Mouse (Mus musculus): Measurements from ENCODE around the gene Rtn1. TPM values are rescaled to one million over a fixed set of nuclear protein-coding genes. Genes with fewer than 3 reads are reported as not detected.

Gene Rtn1
- polyA plus RNA-seq, 1 experiment: not detected

GRCm38 (mm10) chr12:72235621-72236351, 173.1 kb downstream of the Rtn1 start:
- TF ChIP-seq CTCF (IDR thresholded peaks at IDR 0.05; ENCODE audit: insufficient read depth, low read depth, low read length): no peak
- no peak for TF ChIP-seq POLR2A (IDR thresholded peaks at IDR 0.05; ENCODE audit: insufficient read depth, low read depth, low read length)
- Histone ChIP-seq H3K4me1 (ENCODE audit: control insufficient read depth, insufficient read depth, low read length) (peaks cover 9% of the 10 kb centered on the region; the same call in 1 of the 2 replicates), H3K27ac (ENCODE audit: insufficient read depth, low read depth, low read length) (peak overlapping the region; percentile 58), H3K4me3 (ENCODE audit: insufficient read depth, low read depth, low read length) (peak overlapping the region; percentile 75)
- 13% methylated on average over 12 of the region's 12 CpGs for WGBS

- TF ChIP-seq CTCF (IDR thresholded peaks at IDR 0.05; ENCODE audit: insufficient read depth, low read depth, low read length): no peak
- TF ChIP-seq POLR2A (IDR thresholded peaks at IDR 0.05; ENCODE audit: insufficient read depth, low read depth, low read length): no peak
- Histone ChIP-seq H3K4me3 (ENCODE audit: insufficient read depth, low read depth, low read length) (peak overlapping the region; percentile 42), H3K27ac (ENCODE audit: insufficient read depth, low read depth, low read length) (no peak overlapping the region), H3K4me1 (ENCODE audit: control insufficient read depth, insufficient read depth, low read length) (peaks cover 12% of the 10 kb centered on the region; the same call in 1 of the 2 replicates)
- WGBS: 22% methylated on average over 9 of the region's 9 CpGs
These were observed 173.9 kb downstream of the Rtn1 start for GRCm38 (mm10) chr12:72234966-72235365.

GRCm38 (mm10) chr12:72234151-72234550, 174.7 kb downstream of the Rtn1 start:
- Histone ChIP-seq H3K27ac (ENCODE audit: insufficient read depth, low read depth, low read length) (no peak overlapping the region), H3K4me1 (ENCODE audit: control insufficient read depth, insufficient read depth, low read length) (peaks cover 12% of the 10 kb centered on the region; the same call in 1 of the 2 replicates), H3K4me3 (ENCODE audit: insufficient read depth, low read depth, low read length) (no peak overlapping the region)
- TF ChIP-seq CTCF (IDR thresholded peaks at IDR 0.05; ENCODE audit: insufficient read depth, low read depth, low read length) (no peak), POLR2A (IDR thresholded peaks at IDR 0.05; ENCODE audit: insufficient read depth, low read depth, low read length) (no peak)
- 65% methylated on average over 3 of the region's 3 CpGs for WGBS

- Histone ChIP-seq H3K27ac (ENCODE audit: insufficient read depth, low read depth, low read length) (no peak overlapping the region), H3K4me1 (ENCODE audit: control insufficient read depth, insufficient read depth, low read length) (peaks cover 10% of the 10 kb centered on the region; the same call in 1 of the 2 replicates), H3K4me3 (ENCODE audit: insufficient read depth, low read depth, low read length) (no peak overlapping the region)
- TF ChIP-seq CTCF (IDR thresholded peaks at IDR 0.05; ENCODE audit: insufficient read depth, low read depth, low read length): no peak
- no peak for TF ChIP-seq POLR2A (IDR thresholded peaks at IDR 0.05; ENCODE audit: insufficient read depth, low read depth, low read length)
- 80% methylated on average over 19 of the region's 19 CpGs for WGBS
These were observed 175.7 kb downstream of the Rtn1 start for GRCm38 (mm10) chr12:72232826-72233790.

GRCm38 (mm10) chr12:72232176-72232575, 176.7 kb downstream of the Rtn1 start:
- TF ChIP-seq POLR2A (IDR thresholded peaks at IDR 0.05; ENCODE audit: insufficient read depth, low read depth, low read length): no peak
- TF ChIP-seq CTCF (IDR thresholded peaks at IDR 0.05; ENCODE audit: insufficient read depth, low read depth, low read length): no peak
- no peak overlapping the region for H3K27ac ChIP-seq (ENCODE audit: insufficient read depth, low read depth, low read length)
- WGBS: 76% methylated on average over 3 of the region's 3 CpGs
- H3K4me1 ChIP-seq (ENCODE audit: control insufficient read depth, insufficient read depth, low read length): peaks cover 13% of the 10 kb centered on the region; the same call in 1 of the 2 replicates
- no peak overlapping the region for H3K4me3 ChIP-seq (ENCODE audit: insufficient read depth, low read depth, low read length)

GRCm38 (mm10) chr12:72229451-72230196, 179.2 kb downstream of the Rtn1 start:
- H3K4me1 ChIP-seq (ENCODE audit: control insufficient read depth, insufficient read depth, low read length): peaks cover 15% of the 10 kb centered on the region; the same call in 1 of the 2 replicates
- H3K27ac ChIP-seq (ENCODE audit: insufficient read depth, low read depth, low read length): no peak overlapping the region
- 47% methylated on average over 8 of the region's 8 CpGs for WGBS

GRCm38 (mm10) chr12:72227731-72228130, 181.1 kb downstream of the Rtn1 start:
- no peak overlapping the region for H3K27ac ChIP-seq (ENCODE audit: insufficient read depth, low read depth, low read length)
- WGBS: 82% methylated on average over 6 of the region's 6 CpGs
- H3K4me3 ChIP-seq (ENCODE audit: insufficient read depth, low read depth, low read length): no peak overlapping the region
- H3K4me1 ChIP-seq (ENCODE audit: control insufficient read depth, insufficient read depth, low read length): peaks cover 11% of the 10 kb centered on the region; the same call in 1 of the 2 replicates
- TF ChIP-seq CTCF (IDR thresholded peaks at IDR 0.05; ENCODE audit: insufficient read depth, low read depth, low read length): no peak
- no peak for TF ChIP-seq POLR2A (IDR thresholded peaks at IDR 0.05; ENCODE audit: insufficient read depth, low read depth, low read length)

More at GRCm38 (mm10) chr12:72229451-72230196, 179.2 kb downstream of the Rtn1 start:
- TF ChIP-seq CTCF (IDR thresholded peaks at IDR 0.05; ENCODE audit: insufficient read depth, low read depth, low read length) (no peak), POLR2A (IDR thresholded peaks at IDR 0.05; ENCODE audit: insufficient read depth, low read depth, low read length) (no peak)
- no peak overlapping the region for H3K4me3 ChIP-seq (ENCODE audit: insufficient read depth, low read depth, low read length)

- Histone ChIP-seq H3K4me1 (ENCODE audit: control insufficient read depth, insufficient read depth, low read length) (peaks cover 5% of the 10 kb centered on the region; the same call in 1 of the 2 replicates), H3K27ac (ENCODE audit: insufficient read depth, low read depth, low read length) (no peak overlapping the region), H3K4me3 (ENCODE audit: insufficient read depth, low read depth, low read length) (no peak overlapping the region)
- WGBS: 54% methylated on average over 3 of the region's 3 CpGs
- TF ChIP-seq CTCF (IDR thresholded peaks at IDR 0.05; ENCODE audit: insufficient read depth, low read depth, low read length): no peak
- TF ChIP-seq POLR2A (IDR thresholded peaks at IDR 0.05; ENCODE audit: insufficient read depth, low read depth, low read length): no peak
These were observed 183.5 kb downstream of the Rtn1 start for GRCm38 (mm10) chr12:72225371-72225770.

Measured in olfactory bulb, adult 2 months (tissue).